In the genomic region with DNA sequence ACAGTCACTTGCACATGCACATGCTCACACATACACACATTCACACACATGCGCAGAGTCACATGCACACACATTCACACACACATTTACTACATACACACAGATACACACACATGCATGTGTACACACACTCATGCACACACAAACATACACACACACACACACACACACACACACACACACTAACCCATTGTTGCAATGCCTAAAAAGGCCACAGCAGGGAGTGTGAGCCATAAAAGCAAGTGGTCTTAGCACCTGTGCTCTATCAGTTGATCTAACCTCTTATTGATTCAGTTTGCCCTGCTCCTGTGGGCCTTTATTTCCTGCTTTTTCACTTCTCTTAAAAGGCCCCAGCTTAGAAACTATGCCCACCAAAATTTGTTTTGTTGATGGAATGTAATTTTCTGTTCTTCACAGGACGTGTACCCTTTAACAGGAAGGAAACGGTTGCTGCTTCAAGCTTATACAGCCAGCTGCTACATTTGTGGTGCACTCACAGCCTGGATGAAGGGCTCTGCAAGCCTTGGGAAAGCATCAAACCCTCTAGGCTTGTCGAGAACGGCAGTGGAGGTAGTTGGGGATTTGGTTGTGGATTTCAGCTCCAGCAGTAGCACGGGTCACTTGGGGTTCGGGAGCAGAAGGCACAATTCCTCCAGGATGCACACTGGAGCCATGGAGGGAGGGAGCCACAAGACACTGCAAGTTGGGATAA, we compare ENCODE assay signal across 26 mouse cellular contexts. TPM values are rescaled to one million over a fixed set of nuclear protein-coding genes. Genes with fewer than 3 reads are reported as not detected.
A peak's percentile ranks its signal among the peaks of the same experiment; 100 is the strongest.
DNase-seq lines count a peak whose midpoint lies in the region; ATAC-seq and TF ChIP-seq lines count a peak whose summit lies in the region.
"Had no signal": no experiment of that assay in that cellular context is flagged by ENCODE, and none has a peak within 500 bp of the region (broad histone marks: within the 10 kb centered on the region; RNA-seq: fewer than 3 reads in every experiment).

No protein-coding gene starts in this region.

- no peak overlapping the region for H3K27ac ChIP-seq in kidney, postnatal 0 days
- peak overlapping the region; percentile 69 for H3K27ac ChIP-seq in bone marrow, adult 2 months (ENCODE audit: control insufficient read depth, insufficient read depth, low read depth, low read length, poor library complexity)
- H3K27ac ChIP-seq in stomach, postnatal 0 days (replicated peaks): 0 out of 2 replicates have a peak overlapping the region, but pooled peaks have one; percentile 41
- H3K27ac ChIP-seq: forebrain, embryonic 10.5 days; gastrocnemius, adult 2 months; hindbrain, embryonic 15.5 days; limb, embryonic 15.5 days; lung, embryonic 15.5 days; macrophage; midbrain, embryonic 13.5 days had no signal

- TF ChIP-seq CTCF in kidney, postnatal 0 days (IDR thresholded peaks at IDR 0.05; ENCODE audit: low read depth): peak; percentile 23; the same call in 1 of the 2 replicates
- TF ChIP-seq CTCF in bone marrow, adult 2 months (IDR thresholded peaks at IDR 0.05; ENCODE audit: control insufficient read depth, insufficient read depth, low read length): no peak
- no peak; the same call in 1 of the 2 replicates for TF ChIP-seq CTCF in stomach, postnatal 0 days (IDR thresholded peaks at IDR 0.05; ENCODE audit: low read depth)

- TF ChIP-seq POLR2A in bone marrow, adult 2 months (IDR thresholded peaks at IDR 0.05; ENCODE audit: borderline replicate concordance, control insufficient read depth, low read depth, low read length): no peak

- no peaks in the 10 kb centered on the region for H3K36me3 ChIP-seq in kidney, postnatal 0 days (ENCODE audit: insufficient read depth, low read length)
- no peaks in the 10 kb centered on the region for H3K36me3 ChIP-seq in stomach, postnatal 0 days (ENCODE audit: control insufficient read depth, insufficient read depth, low read length)
- H3K36me3 ChIP-seq: forebrain, embryonic 10.5 days; hindbrain, embryonic 15.5 days; limb, embryonic 15.5 days; lung, embryonic 15.5 days had no signal

- ATAC-seq in kidney, postnatal 0 days (replicated peaks; ENCODE audit: low FRiP score, low read depth): no peak
- ATAC-seq in stomach, postnatal 0 days (ENCODE audit: low FRiP score, low TSS enrichment): no peak
- ATAC-seq: midbrain, embryonic 13.5 days had no signal

- TF ChIP-seq EP300 in stomach, postnatal 0 days (optimal IDR thresholded peaks at IDR 0.05): no peak

- no peak overlapping the region for H3K9ac ChIP-seq in kidney, postnatal 0 days (ENCODE audit: low read depth, low read length)
- H3K9ac ChIP-seq in stomach, postnatal 0 days (ENCODE audit: low read length): no peak overlapping the region
- H3K9ac ChIP-seq: hindbrain, embryonic 15.5 days; limb, embryonic 15.5 days; lung, embryonic 15.5 days; midbrain, embryonic 13.5 days had no signal

- H3K27me3 ChIP-seq in kidney, postnatal 0 days (ENCODE audit: insufficient read depth, low read length): no peaks in the 10 kb centered on the region
- H3K27me3 ChIP-seq in stomach, postnatal 0 days (ENCODE audit: control insufficient read depth, insufficient read depth, low read length): no peaks in the 10 kb centered on the region
- H3K27me3 ChIP-seq: hindbrain, embryonic 15.5 days; lung, embryonic 15.5 days; midbrain, embryonic 13.5 days had no signal

- H3K4me2 ChIP-seq in kidney, postnatal 0 days (ENCODE audit: low read length): no peak overlapping the region
- H3K4me2 ChIP-seq in stomach, postnatal 0 days (replicated peaks; ENCODE audit: low read depth): no peak overlapping the region
- H3K4me2 ChIP-seq: heart, embryonic 11.5 days; hindbrain, embryonic 15.5 days; limb, embryonic 15.5 days; lung, embryonic 15.5 days; midbrain, embryonic 13.5 days had no signal

- H3K9me3 ChIP-seq in kidney, postnatal 0 days (replicated peaks; ENCODE audit: low read length): no peaks in the 10 kb centered on the region
- no peaks in the 10 kb centered on the region for H3K9me3 ChIP-seq in stomach, postnatal 0 days (ENCODE audit: control insufficient read depth, low read length)
- H3K9me3 ChIP-seq: hindbrain, embryonic 15.5 days; limb, embryonic 15.5 days; lung, embryonic 15.5 days; midbrain, embryonic 13.5 days had no signal

- WGBS in kidney, postnatal 0 days: 60% methylated on average over 7 of the region's 7 CpGs
- 36% methylated on average over 7 of the region's 7 CpGs for WGBS in bone marrow, adult 2 months
- 53% methylated on average over 7 of the region's 7 CpGs for WGBS in stomach, postnatal 0 days

- no peaks in the 10 kb centered on the region for H3K4me1 ChIP-seq in kidney, postnatal 0 days (replicated peaks; ENCODE audit: insufficient read depth, low read length)
- peaks cover 6% of the 10 kb centered on the region for H3K4me1 ChIP-seq in bone marrow, adult 2 months (ENCODE audit: control insufficient read depth, insufficient read depth, low read length)
- H3K4me1 ChIP-seq in stomach, postnatal 0 days (replicated peaks; ENCODE audit: control insufficient read depth, insufficient read depth): no peaks in the 10 kb centered on the region

- no peak for DNase-seq in kidney, postnatal 0 days (ENCODE audit: low spot score)
- no peak for DNase-seq in kidney, adult 8-10 months
- DNase-seq in A20 (ENCODE audit: low read depth, low spot score): peak; percentile 19
- DNase-seq in stomach, postnatal 0 days (ENCODE audit: low spot score): no peak
- DNase-seq in neural tube, embryonic 10.5 days (ENCODE audit: extremely low spot score, low spot score): no peak
- no peak for DNase-seq in left cerebral cortex, adult 8-10 months (ENCODE audit: low spot score in 2 of 2)
- no peak for DNase-seq in heart, postnatal 10 days
- DNase-seq: adrenal gland, adult 8-10 months; cerebellum, postnatal 25 days; gastrocnemius, adult 2 months; kidney, adult 11 months; kidney, postnatal 10 days; layer of hippocampus, postnatal 36 days had no signal

- no peak overlapping the region for H3K4me3 ChIP-seq in kidney, postnatal 0 days (replicated peaks; ENCODE audit: low read depth, low read length)
- no peak overlapping the region for H3K4me3 ChIP-seq in bone marrow, adult 2 months (replicated peaks; ENCODE audit: control insufficient read depth, low read depth, low read length)
- H3K4me3 ChIP-seq in stomach, postnatal 0 days (ENCODE audit: low read depth, low read length): no peak overlapping the region
- H3K4me3 ChIP-seq: forebrain, embryonic 10.5 days; gastrocnemius, adult 2 months; hindbrain, embryonic 15.5 days; limb, embryonic 15.5 days; lung, embryonic 15.5 days; midbrain, embryonic 13.5 days had no signal

- intact Hi-C loops in heart, postnatal 10 days (cut with DNase I): no loop called here

RNA-seq across cellular contexts. Expression of gene Stra8, which starts 32.1 kb away (rescaled TPM):
- polyA plus RNA-seq in kidney, postnatal 0 days (2015; fragmentation: Nextera tagmentation; extraction: Ambion mirVana): not detected in 2 replicates
- polyA plus RNA-seq in bone marrow, adult 2 months (2011; ENCODE audit: insufficient read depth, insufficient read length, low replicate concordance, missing spikeins): 1.4 TPM in 1 of 2 replicates, not detected in the other
- polyA plus RNA-seq in stomach, postnatal 0 days (2015; fragmentation: Nextera tagmentation; extraction: Ambion mirVana): 0.10 TPM in 1 of 2 replicates, not detected in the other
- not detected for total RNA-seq in left cerebral cortex, adult 8-10 months (2022)
- total RNA-seq in heart, postnatal 10 days (2021): not detected
- total RNA-seq: adrenal gland, adult 8-10 months; gastrocnemius, adult 2 months; granulocyte monocyte progenitor cell, adult 5-6 weeks; heart, postnatal 25 days; layer of hippocampus, adult 18-20 months; layer of hippocampus, postnatal 36 days; left cerebral cortex, postnatal 25 days; neutrophil, adult 5-6 weeks had no signal
- polyA plus RNA-seq: forebrain, embryonic 10.5 days; heart, embryonic 11.5 days; hindbrain, embryonic 15.5 days; limb, embryonic 15.5 days; lung, embryonic 15.5 days; macrophage; midbrain, embryonic 13.5 days had no signal

RNA-seq across cellular contexts. Expression of gene Slc23a4, which starts 36.1 kb away (rescaled TPM):
- polyA plus RNA-seq in kidney, postnatal 0 days (2015; fragmentation: Nextera tagmentation; extraction: Ambion mirVana): 0.21 and 0.27 TPM in 2 replicates
- polyA plus RNA-seq in bone marrow, adult 2 months (2011; ENCODE audit: insufficient read depth, insufficient read length, low replicate concordance, missing spikeins): 0.70 TPM in 1 of 2 replicates, not detected in the other
- 1.5 and 1.6 TPM in 2 replicates for polyA plus RNA-seq in stomach, postnatal 0 days (2015; fragmentation: Nextera tagmentation; extraction: Ambion mirVana)
- 1 to 10 TPM in 3 of 4 experiments, under 1 TPM in 1; 0.67 to 2.2 (median 1.4) TPM for total RNA-seq in left cerebral cortex, adult 8-10 months (2022)
- total RNA-seq in heart, postnatal 10 days (2021): under 1 TPM; 0.42 to 0.43 TPM
- total RNA-seq: gastrocnemius, adult 2 months had no signal

RNA-seq across cellular contexts. Expression of gene Wdr91, which starts 41.4 kb away (rescaled TPM):
- polyA plus RNA-seq in kidney, postnatal 0 days (2015; fragmentation: Nextera tagmentation; extraction: Ambion mirVana): 10.2 and 10.6 TPM in 2 replicates
- 17.1 and 27.6 TPM in 2 replicates for polyA plus RNA-seq in bone marrow, adult 2 months (2011; ENCODE audit: insufficient read depth, insufficient read length, low replicate concordance, missing spikeins)
- polyA plus RNA-seq in stomach, postnatal 0 days (2015; fragmentation: Nextera tagmentation; extraction: Ambion mirVana): 4.5 and 5.0 TPM in 2 replicates
- 10 to 100 TPM; 35.9 to 39.9 (median 38.0) TPM for total RNA-seq in left cerebral cortex, adult 8-10 months (2022)
- total RNA-seq in heart, postnatal 10 days (2021): 10 to 100 TPM; 18.3 to 20.7 TPM
